Mouse (Mus musculus) bone marrow, adult 2 months (tissue): Measurements from ENCODE around the gene Dnah12.

Experiments used
- CTCF ChIP-seq: fragments of 200-500 bp; IDR thresholded peaks from 2 replicates; pipeline ENCODE4 v1.5.1; 2011; ENCODE audit warnings: low read length, control low read depth; ENCODE audit not compliant: control insufficient read depth, insufficient read depth
- POLR2A ChIP-seq: fragments of 200-500 bp; IDR thresholded peaks from 2 replicates; pipeline ENCODE4 v1.6.1; 2011; ENCODE audit warnings: low read depth, mild to moderate bottlenecking, control low read depth, low read length, borderline replicate concordance; ENCODE audit not compliant: control insufficient read depth

DNA sequence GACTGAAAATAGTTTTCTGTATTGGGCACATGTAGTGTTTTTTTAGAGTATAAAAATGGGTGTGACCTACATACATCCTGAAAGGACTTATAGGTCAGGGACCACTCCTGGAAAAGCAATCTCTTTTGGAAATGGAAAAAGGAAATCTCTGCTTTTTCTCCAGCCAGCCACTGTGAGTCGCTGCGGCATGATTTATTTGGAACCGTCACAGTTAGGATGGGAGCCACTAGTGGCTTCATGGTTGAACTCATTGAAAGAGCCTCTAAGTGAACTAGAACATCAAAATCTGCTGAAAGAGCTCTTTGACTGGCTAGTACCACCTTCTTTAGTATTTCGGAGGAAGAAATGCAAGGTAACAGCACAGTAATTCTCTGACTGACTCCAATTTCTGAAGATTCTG is 92.6 kb downstream of the Dnah12 start:
- TF ChIP-seq POLR2A (no peak), CTCF (no peak)
